Mouse (Mus musculus) induced T-regulatory cell, adult 2 months (primary cell): Measurements from ENCODE around the gene Cdnf.

ENCODE experiments used
- DNase-seq: peaks from one replicate; pipeline ENCODE4 v3.0.0-alpha.2; 2012; ENCODE audit warnings: low read depth

The Cdnf gene

DNA sequence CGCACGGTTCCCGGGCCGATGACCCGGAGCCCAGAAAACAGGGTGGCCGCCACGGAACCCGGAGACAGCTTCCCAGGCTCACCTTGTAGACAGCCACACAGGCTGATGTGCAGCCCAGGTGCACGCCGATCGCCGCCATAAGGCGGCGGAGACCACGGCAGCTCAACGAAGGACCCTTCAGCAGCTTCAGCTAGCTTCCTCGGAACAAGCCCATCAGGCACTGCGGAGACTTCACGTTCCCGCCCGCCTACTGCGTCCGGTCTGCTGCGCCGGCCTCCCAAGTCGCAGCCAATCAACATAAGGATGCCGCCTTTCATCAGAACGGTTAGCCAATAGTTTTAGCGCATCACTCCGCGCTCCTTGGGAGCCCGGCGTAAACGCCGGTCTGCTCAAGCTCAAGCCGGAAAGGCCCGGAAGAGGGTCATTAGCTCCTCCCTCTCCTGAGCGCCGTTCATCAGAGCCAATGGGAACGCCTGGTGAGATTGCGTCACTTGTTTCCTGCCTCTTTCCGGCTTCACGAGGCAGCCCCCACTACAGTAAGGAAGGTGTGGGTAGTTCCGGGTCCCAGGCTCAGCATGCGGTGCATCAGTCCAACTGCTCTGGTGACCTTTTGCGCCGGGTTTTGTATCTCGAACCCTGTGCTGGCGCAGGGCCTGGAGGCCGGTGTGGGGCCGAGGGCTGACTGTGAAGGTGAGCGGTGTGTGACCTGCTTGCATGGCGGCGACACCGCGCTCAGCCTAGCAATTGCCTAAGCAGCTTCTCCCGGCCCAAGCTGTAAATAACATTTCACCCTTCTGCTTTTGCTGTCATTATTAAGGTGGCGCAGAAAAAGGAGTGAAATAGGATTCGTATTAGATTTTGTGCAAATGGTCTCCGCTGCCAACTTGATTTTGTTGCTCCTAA is at the start of gene Cdnf, which contains the start of the genes Gm45902 and Hspa14:
Gene Cdnf, plus strand, starts transcription at position 479 of the 903 bp plus-strand sequence.
Gene Gm45902, minus strand, starts transcription at position 239 of the 903 bp plus-strand sequence.
Gene Hspa14, minus strand, starts transcription at position 263 of the 903 bp plus-strand sequence.
- peak; percentile 99 for DNase-seq

DNA sequence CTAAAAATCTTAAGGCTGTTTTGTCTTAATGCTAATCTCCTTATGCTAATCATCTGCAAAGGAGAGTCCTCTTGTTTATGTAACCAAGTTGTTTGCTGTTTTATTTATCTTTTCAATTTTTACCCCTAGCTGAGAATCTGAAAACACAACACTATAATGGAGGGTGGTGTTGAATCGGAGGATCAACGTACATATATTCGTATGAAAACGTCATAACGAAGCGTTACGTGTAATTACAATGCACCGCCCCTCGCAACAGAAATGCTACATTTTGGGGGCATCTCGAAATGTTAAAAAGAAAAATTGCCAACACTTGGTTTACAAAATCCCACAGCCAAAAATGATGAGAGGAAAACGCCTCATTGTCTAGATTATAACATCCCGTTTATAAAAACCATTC is 38.9 kb upstream of the Cdnf start:
- DNase-seq, result peak; percentile 61

- DNase-seq, result peak; percentile 77
These were observed 38.4 kb upstream of the Cdnf start for GRCm38 (mm10) chr2:3474361-3474805.

- DNase-seq, result peak; percentile 98
These were observed 38.0 kb upstream of the Cdnf start, which contains the start of gene Suv39h2 for GRCm38 (mm10) chr2:3474861-3475283. Suv39h2 (minus strand) TSS chr2:3475031.

GRCm38 (mm10) chr2:3475746-3476251 is 37.0 kb upstream of the Cdnf start:
- DNase-seq, result no peak

- DNase-seq, result no peak
These were observed 32.6 kb upstream of the Cdnf start for GRCm38 (mm10) chr2:3480239-3480638.

GRCm38 (mm10) chr2:3489816-3490215 is 23.0 kb upstream of the Cdnf start:
- no peak for DNase-seq

DNA sequence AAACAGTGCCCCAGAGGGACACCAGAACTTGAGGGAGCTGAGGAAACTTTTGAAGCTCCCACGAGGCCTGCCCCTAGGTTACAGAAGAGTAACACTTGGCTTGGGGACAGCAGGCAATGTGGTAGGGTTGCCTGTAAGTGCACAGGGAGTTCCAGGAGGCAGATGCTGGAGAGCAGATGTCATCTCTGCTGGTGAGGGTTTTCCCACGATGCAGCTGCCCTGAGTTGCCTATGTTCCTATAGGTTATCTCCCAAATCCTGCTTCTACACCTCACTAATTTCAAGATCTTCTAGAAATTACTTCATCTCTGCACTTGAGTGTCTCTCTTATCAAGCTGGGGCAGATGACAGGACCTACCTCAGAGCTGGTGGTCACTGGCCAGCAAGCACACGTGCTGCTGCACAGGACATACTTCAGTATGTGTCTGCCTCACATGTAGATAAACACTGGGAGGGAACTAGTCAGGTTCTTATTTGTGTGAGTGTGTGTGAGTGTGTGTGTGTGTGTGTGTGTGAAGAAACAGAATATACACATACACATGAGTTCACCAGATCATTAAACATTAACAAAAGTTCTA is 18.9 kb upstream of the Cdnf start:
- no peak for DNase-seq

- no peak for DNase-seq
These were observed 13.3 kb upstream of the Cdnf start for GRCm38 (mm10) chr2:3499543-3499942.

DNA sequence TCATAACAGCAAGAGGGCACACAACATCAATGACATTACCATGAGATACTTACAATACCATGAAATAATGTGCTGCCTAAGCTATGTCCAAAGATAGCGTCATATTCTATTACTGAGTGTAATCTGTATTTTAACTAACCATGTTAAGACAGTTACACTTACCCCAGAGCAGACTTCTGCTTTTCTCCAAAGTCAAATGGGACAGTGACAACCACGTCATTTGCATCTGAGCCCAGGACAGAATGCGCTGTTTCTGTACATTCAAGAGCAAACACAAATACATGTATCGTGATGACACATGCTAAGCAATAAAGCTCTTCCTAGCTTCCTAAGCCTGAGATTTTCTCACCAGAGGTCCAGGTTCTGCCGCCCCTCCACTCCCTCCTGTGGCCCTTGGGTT is 11.9 kb upstream of the Cdnf start:
- no peak for DNase-seq

- peak; percentile 85 for DNase-seq
These were observed 754 bp upstream of the Cdnf start for GRCm38 (mm10) chr2:3512076-3512475.

DNA sequence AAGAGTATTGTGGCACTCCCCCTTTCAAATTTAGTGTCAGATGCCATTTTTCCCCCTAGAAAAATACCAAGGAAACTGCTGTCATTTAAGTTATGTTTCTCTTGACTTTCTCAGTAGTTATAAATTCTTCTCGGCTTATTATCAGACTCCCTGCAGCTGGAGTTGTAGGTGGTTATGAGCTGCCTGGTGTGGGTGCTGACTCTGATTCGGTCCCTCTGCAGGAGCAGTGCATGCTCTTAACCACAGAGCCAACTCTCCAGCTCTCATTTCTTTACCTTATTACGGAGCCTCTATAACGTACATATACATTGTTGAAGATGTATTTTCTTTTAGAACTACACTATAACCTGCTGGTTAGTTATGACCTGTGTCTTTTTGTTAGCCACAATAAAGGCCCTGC is 9.7 kb downstream of the Cdnf start:
- no peak for DNase-seq

DNA sequence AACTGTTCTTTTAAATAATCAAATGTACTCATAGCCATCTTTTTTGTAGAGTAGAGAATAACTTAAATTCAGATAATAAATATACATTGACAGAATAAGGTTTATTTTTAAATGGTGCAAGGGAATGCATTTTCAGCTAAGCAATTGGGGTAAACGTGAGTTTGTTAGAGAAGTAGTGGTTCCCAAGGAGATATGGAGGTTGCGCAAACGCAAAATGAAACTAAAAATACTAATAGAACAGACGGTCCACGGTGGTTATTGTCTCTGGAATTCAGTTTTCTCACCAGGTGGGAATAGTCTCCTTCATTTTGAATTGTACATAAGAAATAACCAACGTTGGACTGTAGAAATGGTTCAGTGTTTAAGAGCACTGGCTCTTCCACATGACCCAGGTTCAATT is 13.5 kb downstream of the Cdnf start:
- no peak for DNase-seq

- DNase-seq, result no peak
These were observed 28.7 kb downstream of the Cdnf start for GRCm38 (mm10) chr2:3541307-3542079.

DNA sequence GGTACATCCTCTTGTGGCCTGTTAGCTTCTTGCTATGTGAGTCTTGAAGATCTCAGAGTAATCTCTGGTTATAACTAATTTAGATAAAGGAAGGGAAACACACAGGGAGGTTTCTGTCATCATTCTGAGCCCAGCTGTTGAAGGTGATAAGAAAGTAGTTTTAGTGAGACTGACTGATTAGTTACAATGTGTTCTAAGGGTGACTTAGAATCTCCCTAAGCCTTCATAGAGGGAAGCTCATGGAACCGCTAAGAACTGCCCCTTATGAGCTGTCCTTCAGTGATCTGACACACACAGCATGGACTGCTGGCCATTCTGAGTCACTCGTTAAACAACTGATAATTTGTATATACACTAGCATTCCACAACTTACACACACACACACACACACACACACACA is 33.2 kb downstream of the Cdnf start:
- no peak for DNase-seq

DNA sequence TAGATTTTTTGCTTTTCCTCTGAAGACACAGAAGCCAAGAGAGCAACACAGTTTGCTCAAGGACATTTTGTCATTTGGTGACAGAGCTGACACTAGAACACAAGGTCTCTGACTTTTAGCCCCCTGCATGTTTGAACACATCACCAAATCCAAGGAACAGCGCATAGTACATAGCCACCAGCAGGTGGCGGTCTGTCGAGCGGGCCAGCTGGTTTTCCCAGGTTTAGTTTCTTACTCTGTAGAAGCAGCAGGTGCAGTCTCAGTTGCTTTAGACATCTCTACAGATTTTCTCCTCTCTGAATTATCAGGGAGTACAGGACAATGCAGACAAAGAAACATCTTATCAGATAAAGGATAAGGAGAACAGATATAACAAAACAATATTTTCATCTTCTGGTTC is 33.8 kb downstream of the Cdnf start:
- DNase-seq, result peak; percentile 83

DNA sequence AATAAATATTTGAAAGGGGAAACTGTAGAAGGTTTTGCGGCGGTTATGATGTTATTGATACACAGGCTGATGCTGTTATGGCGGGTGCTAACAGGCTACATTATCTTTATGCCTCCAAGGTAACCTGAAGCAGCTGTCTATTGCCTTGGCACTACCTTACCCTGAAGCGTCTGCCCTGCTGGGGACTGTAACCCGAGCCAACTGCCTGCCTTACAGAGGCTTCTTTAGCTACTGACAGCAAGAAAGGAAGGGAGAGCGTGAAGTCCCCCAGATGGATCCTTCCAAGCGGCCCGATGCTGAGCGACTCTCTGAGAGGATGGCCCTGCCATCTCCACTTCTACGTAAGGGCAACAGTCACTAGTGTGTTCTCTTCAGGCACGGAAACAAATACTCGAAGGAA is 57.4 kb downstream of the Cdnf start, which contains the start of gene Fam107b:
Gene Fam107b, plus strand, starts transcription at position 303 of the 400 bp plus-strand sequence.
- no peak for DNase-seq

- no peak for DNase-seq
These were observed 57.8 kb downstream of the Cdnf start for GRCm38 (mm10) chr2:3570606-3571005.

DNA sequence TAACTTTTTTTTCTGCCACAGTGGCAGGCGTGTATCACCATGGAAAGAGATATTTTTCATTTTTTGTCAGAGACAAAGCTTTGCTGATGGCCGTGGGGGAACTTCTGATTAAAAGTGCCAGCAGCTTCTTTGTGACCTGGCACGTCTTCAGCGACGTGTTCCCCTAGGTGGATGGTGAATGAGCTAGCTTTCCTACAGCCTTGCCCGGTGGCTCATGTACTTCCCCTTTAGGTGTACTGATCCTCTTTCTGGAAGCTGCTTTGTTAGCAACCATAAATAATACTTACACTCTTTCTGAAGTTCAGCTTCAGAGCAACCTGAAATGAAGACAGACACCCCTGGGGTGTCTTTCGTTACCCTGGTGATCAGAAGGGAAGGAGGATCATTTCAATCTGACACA is 61.1 kb downstream of the Cdnf start:
- DNase-seq, result no peak

DNA sequence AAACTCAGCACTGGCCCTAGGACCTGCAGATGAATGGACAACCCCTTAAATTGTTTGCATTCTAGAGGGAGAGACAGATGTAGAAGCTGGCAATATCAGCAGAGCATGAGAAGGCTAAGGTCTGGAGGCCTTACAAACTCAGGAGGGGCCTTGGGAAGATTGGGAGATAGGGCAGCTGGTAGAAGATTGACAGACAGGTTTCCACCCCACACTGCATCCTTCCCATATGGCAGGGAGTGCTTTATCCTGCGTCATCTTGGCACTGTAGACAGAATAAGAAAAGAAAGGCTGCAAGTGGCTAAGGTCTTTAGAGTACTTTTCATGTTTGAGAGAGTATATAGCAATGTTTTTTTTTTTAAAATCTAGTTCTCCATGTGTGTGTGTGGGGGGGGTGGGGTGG is 62.3 kb downstream of the Cdnf start:
- DNase-seq, result no peak
